Comparison of ENCODE assay signal across 8 mouse cellular contexts in genomic region chr8:121651308-121651873, GRCm38 (mm10). TPM values are rescaled to one million over a fixed set of nuclear protein-coding genes. Genes with fewer than 3 reads are reported as not detected.
A peak's percentile ranks its signal among the peaks of the same experiment; 100 is the strongest.
DNase-seq lines count a peak whose midpoint lies in the region; ATAC-seq and TF ChIP-seq lines count a peak whose summit lies in the region.

No protein-coding gene starts in this region.

- peak overlapping the region; percentile 96 for H3K4me2 ChIP-seq in heart, embryonic 12.5 days
- H3K4me2 ChIP-seq in embryonic facial prominence, embryonic 14.5 days (ENCODE audit: low read depth, low read length), result peak overlapping the region; percentile 98
- H3K4me2 ChIP-seq in limb, embryonic 13.5 days (replicated peaks), result peak overlapping the region; percentile 98
- H3K4me2 ChIP-seq in stomach, embryonic 16.5 days (ENCODE audit: low read depth, low read length), result peak overlapping the region; percentile 97

- peak overlapping the region; percentile 87 for H3K9ac ChIP-seq in heart, embryonic 12.5 days
- H3K9ac ChIP-seq in embryonic facial prominence, embryonic 14.5 days (ENCODE audit: low read depth, low read length), result peak overlapping the region; percentile 78
- H3K9ac ChIP-seq in limb, embryonic 13.5 days, result peak overlapping the region; percentile 82
- H3K9ac ChIP-seq in stomach, embryonic 16.5 days (ENCODE audit: low read length), result peak overlapping the region; percentile 80

- TF ChIP-seq CTCF in C2C12 (IDR thresholded peaks at IDR 0.05; ENCODE audit: control insufficient read depth, insufficient read depth, insufficient read length), result no peak

- no peak for ATAC-seq in heart, embryonic 12.5 days (ENCODE audit: insufficient number of reproducible peaks, low FRiP score)
- no peak for ATAC-seq in embryonic facial prominence, embryonic 14.5 days (ENCODE audit: low read depth)
- ATAC-seq in limb, embryonic 13.5 days (ENCODE audit: low FRiP score, low read depth), result no peak
- no peak for ATAC-seq in stomach, embryonic 16.5 days (ENCODE audit: insufficient read depth, low FRiP score)

- H3K27me3 ChIP-seq in heart, embryonic 12.5 days (replicated peaks), result no peaks in the 10 kb centered on the region
- H3K27me3 ChIP-seq in C2C12 (ENCODE audit: control insufficient read depth, insufficient read depth, insufficient read length), result no peaks in the 10 kb centered on the region
- no peaks in the 10 kb centered on the region for H3K27me3 ChIP-seq in embryonic facial prominence, embryonic 14.5 days (replicated peaks; ENCODE audit: control insufficient read depth, insufficient read depth, low read length)
- H3K27me3 ChIP-seq in limb, embryonic 13.5 days, result no peaks in the 10 kb centered on the region
- no peaks in the 10 kb centered on the region for H3K27me3 ChIP-seq in stomach, embryonic 16.5 days (ENCODE audit: control insufficient read depth, insufficient read depth, low read length)

- H3K79me3 ChIP-seq in C2C12 (ENCODE audit: low read depth), result peaks cover 55% of the 10 kb centered on the region

- H3K4me3 ChIP-seq in heart, embryonic 12.5 days, result peak overlapping the region; percentile 68
- peak overlapping the region; percentile 55 for H3K4me3 ChIP-seq in C2C12 (ENCODE audit: insufficient read depth, poor library complexity, severe bottlenecking)
- peak overlapping the region; percentile 75 for H3K4me3 ChIP-seq in embryonic facial prominence, embryonic 14.5 days (ENCODE audit: low read depth, low read length)
- peak overlapping the region; percentile 75 for H3K4me3 ChIP-seq in limb, embryonic 13.5 days
- H3K4me3 ChIP-seq in stomach, embryonic 16.5 days (replicated peaks; ENCODE audit: low read length), result peak overlapping the region; percentile 74

- H3K27ac ChIP-seq in heart, embryonic 12.5 days (ENCODE audit: poor library complexity, severe bottlenecking), result no peak overlapping the region
- H3K27ac ChIP-seq in embryonic facial prominence, embryonic 14.5 days (replicated peaks; ENCODE audit: low read depth, low read length), result no peak overlapping the region
- H3K27ac ChIP-seq in limb, embryonic 13.5 days, result 0 out of 2 replicates have a peak overlapping the region, but pooled peaks have one; percentile 39
- no peak overlapping the region for H3K27ac ChIP-seq in stomach, embryonic 16.5 days (ENCODE audit: low read length)

- no peak for DNase-seq in heart, adult 8-10 months (ENCODE audit: low spot score)
- DNase-seq in embryonic facial prominence, embryonic 14.5 days (ENCODE audit: low spot score), result no peak
- no peak for DNase-seq in urinary bladder, postnatal 25 days (ENCODE audit: low spot score)
- no peak for DNase-seq in urinary bladder, postnatal 14 days (ENCODE audit: low spot score)

- H3K36me3 ChIP-seq in heart, embryonic 12.5 days, result peaks cover 4% of the 10 kb centered on the region; the same call in 1 of the 2 replicates
- H3K36me3 ChIP-seq in C2C12 (ENCODE audit: control insufficient read depth, insufficient read depth), result peaks cover 18% of the 10 kb centered on the region
- H3K36me3 ChIP-seq in embryonic facial prominence, embryonic 14.5 days (ENCODE audit: control insufficient read depth, insufficient read depth, low read length), result 0 out of 2 replicates have a peak, but pooled peaks cover 9% of the 10 kb centered on the region
- peaks cover 16% of the 10 kb centered on the region; the same call in 1 of the 2 replicates for H3K36me3 ChIP-seq in limb, embryonic 13.5 days
- H3K36me3 ChIP-seq in stomach, embryonic 16.5 days (ENCODE audit: control insufficient read depth, insufficient read depth, low read length), result no peaks in the 10 kb centered on the region

- peaks cover 58% of the 10 kb centered on the region for H3K79me2 ChIP-seq in C2C12 (ENCODE audit: control insufficient read depth, insufficient read depth)

- WGBS in heart, embryonic 12.5 days, result 14% methylated on average over 47 of the region's 47 CpGs
- 30% methylated on average over 16 of the region's 47 CpGs for WGBS in embryonic facial prominence, embryonic 14.5 days
- 12% methylated on average over 47 of the region's 47 CpGs for WGBS in limb, embryonic 13.5 days
- 8% methylated on average over 45 of the region's 47 CpGs for WGBS in stomach, embryonic 16.5 days

- H3K4me1 ChIP-seq in heart, embryonic 12.5 days (replicated peaks), result peaks cover 57% of the 10 kb centered on the region
- peaks cover 41% of the 10 kb centered on the region for H3K4me1 ChIP-seq in embryonic facial prominence, embryonic 14.5 days (ENCODE audit: control insufficient read depth, insufficient read depth, low read length)
- peaks cover 50% of the 10 kb centered on the region for H3K4me1 ChIP-seq in limb, embryonic 13.5 days
- H3K4me1 ChIP-seq in stomach, embryonic 16.5 days (ENCODE audit: control insufficient read depth, insufficient read depth, low read length), result peaks cover 47% of the 10 kb centered on the region

- peak overlapping the region; percentile 100 for H3ac ChIP-seq in C2C12 (ENCODE audit: control insufficient read depth, insufficient read length, low read depth)

- H3K9me3 ChIP-seq in heart, embryonic 12.5 days (replicated peaks), result no peaks in the 10 kb centered on the region
- H3K9me3 ChIP-seq in embryonic facial prominence, embryonic 14.5 days (ENCODE audit: control insufficient read depth, low read length), result no peaks in the 10 kb centered on the region
- no peaks in the 10 kb centered on the region for H3K9me3 ChIP-seq in limb, embryonic 13.5 days
- H3K9me3 ChIP-seq in stomach, embryonic 16.5 days (replicated peaks; ENCODE audit: control insufficient read depth, low read length), result no peaks in the 10 kb centered on the region

TF ChIP-seq in C2C12, 6 proteins besides CTCF, POLR2A, EP300 and RAD21:
- no peak for TF ChIP-seq MAX (IDR thresholded peaks at IDR 0.05)
- no peak for TF ChIP-seq CEBPB (IDR thresholded peaks at IDR 0.05; ENCODE audit: low read depth)
- no peak for TF ChIP-seq USF1 (IDR thresholded peaks at IDR 0.05; ENCODE audit: low read depth)
- no peak for TF ChIP-seq FOSL1 (IDR thresholded peaks at IDR 0.05; ENCODE audit: insufficient read depth, low read length, poor library complexity, severe bottlenecking)
- TF ChIP-seq MYOG (IDR thresholded peaks at IDR 0.05; ENCODE audit: control insufficient read depth, extremely low read depth, insufficient read length), result no peak
- TF ChIP-seq MYOD1 (IDR thresholded peaks at IDR 0.05; ENCODE audit: control insufficient read depth, insufficient read length, low read depth), result no peak

RNA-seq across cellular contexts. Expression of gene Zcchc14, which starts 1.3 kb away (rescaled TPM):
- 9.2 and 9.9 TPM in 2 replicates for polyA plus RNA-seq in heart, embryonic 12.5 days (2016; fragmentation: Nextera tagmentation; extraction: Ambion mirVana)
- total RNA-seq in heart, adult 8-10 months (2022), result 10 to 100 TPM; 23.7 to 30.9 (median 26.2) TPM
- 18.2 TPM for polyA plus RNA-seq in C2C12 (2012; fragmentation: generic; extraction: Trizol)
- 21.3 and 23.0 TPM in 2 replicates for polyA plus RNA-seq in embryonic facial prominence, embryonic 14.5 days (2014; fragmentation: Nextera tagmentation; extraction: Ambion mirVana)
- 18.4 and 20.1 TPM in 2 replicates for polyA plus RNA-seq in limb, embryonic 13.5 days (2015; fragmentation: Nextera tagmentation; extraction: Ambion mirVana)
- polyA plus RNA-seq in stomach, embryonic 16.5 days (2015; fragmentation: Nextera tagmentation; extraction: Ambion mirVana), result 13.2 and 13.3 TPM in 2 replicates
